Mouse (Mus musculus) hindbrain, embryonic 11.5 days (tissue): Measurements from ENCODE around the gene Plxna2. TPM values are rescaled to one million over a fixed set of nuclear protein-coding genes. Genes with fewer than 3 reads are reported as not detected.

Source experiments
- ATAC-seq: fragments of 200-750 bp; cut with Nextera tagmentation; 2 replicates; pipeline ENCODE4 v1.8.0; 2017; ENCODE audit warnings: mild to moderate bottlenecking, moderate TSS enrichment, moderate library complexity; ENCODE audit not compliant: low FRiP score
- DNase-seq: peaks from one replicate; pipeline ENCODE4 v3.0.0-alpha.2; 2015; ENCODE audit warnings: low spot score
- H3K27ac ChIP-seq: fragments of 300-500 bp; sonication (generic); 2 replicates; pipeline ENCODE4 v1.5.1; 2014; ENCODE audit warnings: mild to moderate bottlenecking, low read depth, low read length
- H3K27me3 ChIP-seq: fragments of 300-500 bp; sonication (generic); 2 replicates; pipeline ENCODE4 v1.6.1; 2014; ENCODE audit warnings: mild to moderate bottlenecking, low read length, moderate library complexity, mixed read lengths; ENCODE audit not compliant: control insufficient read depth, insufficient read depth
- H3K36me3 ChIP-seq: fragments of 300-500 bp; sonication (generic); 2 replicates; pipeline ENCODE4 v1.6.1; 2014; ENCODE audit warnings: mild to moderate bottlenecking, low read length, moderate library complexity, mixed read lengths; ENCODE audit not compliant: control insufficient read depth, insufficient read depth
- H3K4me1 ChIP-seq: fragments of 300-500 bp; sonication (generic); replicated peaks from 2 replicates; pipeline ENCODE4 v1.6.1; 2014; ENCODE audit warnings: low read length, mixed read lengths; ENCODE audit not compliant: control insufficient read depth, insufficient read depth
- H3K4me2 ChIP-seq: fragments of 300-500 bp; sonication (generic); replicated peaks from 2 replicates; pipeline ENCODE4 v1.6.1; 2014; ENCODE audit warnings: mild to moderate bottlenecking, low read depth, low read length
- H3K4me3 ChIP-seq: fragments of 300-500 bp; sonication (generic); 2 replicates; pipeline ENCODE4 v1.5.1; 2014; ENCODE audit warnings: low read depth, low read length
- H3K9ac ChIP-seq: fragments of 300-500 bp; sonication (generic); 2 replicates; pipeline ENCODE4 v1.6.1; 2014; ENCODE audit warnings: low read depth, low read length
- H3K9me3 ChIP-seq: fragments of 300-500 bp; sonication (generic); 2 replicates; pipeline ENCODE4 v1.6.1; 2016; ENCODE audit warnings: low read length; ENCODE audit not compliant: control insufficient read depth
- WGBS: fragments of 180-500 bp; shearing (Covaris S2); extraction: QIAGEN DNeasy Blood & Tissue Kit; methylation state at CpG from one replicate; pipeline ENCODE4 v1.1.7; 2014; 5-methylcytosine and 5-hydroxymethylcytosine counted together
- polyA plus RNA-seq: library from polyadenylated mRNA; unstranded; fragments of >200 nt; fragmentation: Nextera tagmentation; extraction: Ambion mirVana; gene quantifications from 2 replicates; pipeline ENCODE4 v1.2.1, GENCODE M21; 2014

Plxna2 gene
- polyA plus RNA-seq, 1 experiment from 2014 or later: 25.4 TPM

GRCm38 (mm10) chr1:194798511-194798910, 180.5 kb downstream of the Plxna2 start:
- ATAC-seq: no peak
- no peak for DNase-seq
- no peaks in the 10 kb centered on the region for H3K4me1 ChIP-seq
- no peak overlapping the region for H3K9ac ChIP-seq
- no peak overlapping the region for H3K27ac ChIP-seq
- no peak overlapping the region for H3K4me2 ChIP-seq
- no peaks in the 10 kb centered on the region for H3K9me3 ChIP-seq
- H3K4me3 ChIP-seq: no peak overlapping the region
- no peaks in the 10 kb centered on the region for H3K27me3 ChIP-seq
- 0 out of 2 replicates have a peak, but pooled peaks cover 2% of the 10 kb centered on the region for H3K36me3 ChIP-seq

GRCm38 (mm10) chr1:194808261-194808660, 190.2 kb downstream of the Plxna2 start:
- Histone ChIP-seq H3K9ac (no peak overlapping the region), H3K4me1 (no peaks in the 10 kb centered on the region), H3K27ac (no peak overlapping the region), H3K4me2 (no peak overlapping the region), H3K36me3 (peaks cover 2% of the 10 kb centered on the region; the same call in 1 of the 2 replicates), H3K27me3 (no peaks in the 10 kb centered on the region), H3K9me3 (no peaks in the 10 kb centered on the region), H3K4me3 (no peak overlapping the region)
- no peak for DNase-seq
- no peak for ATAC-seq

GRCm38 (mm10) chr1:194808681-194809080, 190.7 kb downstream of the Plxna2 start:
- no peak for ATAC-seq

GRCm38 (mm10) chr1:194809600-194809999, 191.6 kb downstream of the Plxna2 start:
- peaks cover 2% of the 10 kb centered on the region; the same call in 1 of the 2 replicates for H3K36me3 ChIP-seq
- DNase-seq: no peak

More at GRCm38 (mm10) chr1:194808681-194809080, 190.7 kb downstream of the Plxna2 start:
- Histone ChIP-seq H3K9ac (no peak overlapping the region), H3K36me3 (peaks cover 2% of the 10 kb centered on the region; the same call in 1 of the 2 replicates), H3K27me3 (no peaks in the 10 kb centered on the region), H3K27ac (no peak overlapping the region), H3K4me2 (no peak overlapping the region), H3K9me3 (no peaks in the 10 kb centered on the region), H3K4me3 (no peak overlapping the region), H3K4me1 (no peaks in the 10 kb centered on the region)
- DNase-seq: no peak

GRCm38 (mm10) chr1:194814187-194814586, 196.2 kb downstream of the Plxna2 start:
- Histone ChIP-seq H3K4me3 (no peak overlapping the region), H3K9ac (no peak overlapping the region), H3K36me3 (0 out of 2 replicates have a peak, but pooled peaks cover 2% of the 10 kb centered on the region), H3K9me3 (no peaks in the 10 kb centered on the region), H3K27me3 (no peaks in the 10 kb centered on the region), H3K4me2 (no peak overlapping the region), H3K27ac (no peak overlapping the region), H3K4me1 (no peaks in the 10 kb centered on the region)
- ATAC-seq (no peak), DNase-seq (no peak)
- WGBS: 89% methylated on average over 5 of the region's 5 CpGs

More at GRCm38 (mm10) chr1:194809600-194809999, 191.6 kb downstream of the Plxna2 start:
- Histone ChIP-seq H3K9ac (no peak overlapping the region), H3K9me3 (no peaks in the 10 kb centered on the region), H3K4me2 (no peak overlapping the region), H3K4me3 (no peak overlapping the region), H3K27me3 (no peaks in the 10 kb centered on the region), H3K4me1 (no peaks in the 10 kb centered on the region), H3K27ac (no peak overlapping the region)
- ATAC-seq: no peak

- no peaks in the 10 kb centered on the region for H3K27me3 ChIP-seq
- H3K4me2 ChIP-seq: no peak overlapping the region
- H3K9me3 ChIP-seq: no peaks in the 10 kb centered on the region
- no peak for ATAC-seq
- H3K27ac ChIP-seq: no peak overlapping the region
- no peak overlapping the region for H3K9ac ChIP-seq
- DNase-seq: no peak
- no peaks in the 10 kb centered on the region for H3K36me3 ChIP-seq
- no peak overlapping the region for H3K4me3 ChIP-seq
- WGBS: 77% methylated on average over 1 of the region's 1 CpGs
- H3K4me1 ChIP-seq: no peaks in the 10 kb centered on the region
Measured at GRCm38 (mm10) chr1:194815547-194815946, 197.5 kb downstream of the Plxna2 start.

GRCm38 (mm10) chr1:194816913-194817312, 198.9 kb downstream of the Plxna2 start:
- Histone ChIP-seq H3K9ac (no peak overlapping the region), H3K36me3 (no peaks in the 10 kb centered on the region), H3K4me1 (no peaks in the 10 kb centered on the region), H3K4me2 (no peak overlapping the region), H3K27me3 (no peaks in the 10 kb centered on the region), H3K9me3 (no peaks in the 10 kb centered on the region), H3K4me3 (no peak overlapping the region), H3K27ac (no peak overlapping the region)
- ATAC-seq (peak; percentile 85), DNase-seq (peak; percentile 79)
- 37% methylated on average over 2 of the region's 2 CpGs for WGBS

- ATAC-seq (no peak), DNase-seq (no peak)
- no peak overlapping the region for H3K9ac ChIP-seq
- no peaks in the 10 kb centered on the region for H3K4me1 ChIP-seq
- no peak overlapping the region for H3K4me3 ChIP-seq
- WGBS: 88% methylated on average over 4 of the region's 4 CpGs
- no peak overlapping the region for H3K4me2 ChIP-seq
- no peak overlapping the region for H3K27ac ChIP-seq
- no peaks in the 10 kb centered on the region for H3K27me3 ChIP-seq
- H3K9me3 ChIP-seq: no peaks in the 10 kb centered on the region
- H3K36me3 ChIP-seq: no peaks in the 10 kb centered on the region
Measured at GRCm38 (mm10) chr1:194820953-194821352, 202.9 kb downstream of the Plxna2 start.

GRCm38 (mm10) chr1:194821721-194822120, 203.7 kb downstream of the Plxna2 start:
- Histone ChIP-seq H3K27ac (no peak overlapping the region), H3K9me3 (no peaks in the 10 kb centered on the region), H3K27me3 (no peaks in the 10 kb centered on the region), H3K4me1 (no peaks in the 10 kb centered on the region), H3K4me3 (no peak overlapping the region), H3K36me3 (no peaks in the 10 kb centered on the region), H3K9ac (no peak overlapping the region), H3K4me2 (no peak overlapping the region)
- WGBS: 69% methylated on average over 1 of the region's 1 CpGs
- DNase-seq: no peak
- no peak for ATAC-seq
